Mouse (Mus musculus): ENCODE data around the gene Fuk. TPM values are rescaled to one million over a fixed set of nuclear protein-coding genes. Genes with fewer than 3 reads are reported as not detected.
"Not testable (repeated sequence)": the region's sequence is repeated elsewhere in the genome, so short reads cannot be mapped to it uniquely, and the experiment has no call there.

Fuk gene
- polyA plus RNA-seq, 1 experiment, result 0.47 TPM

- Histone ChIP-seq H3K4me1 (ENCODE audit: control insufficient read depth) (peaks cover 97% of the 10 kb centered on the region), H3K27me3 (ENCODE audit: control insufficient read depth) (no peaks in the 10 kb centered on the region), H3K9me3 (ENCODE audit: control insufficient read depth, low read length) (no peaks in the 10 kb centered on the region), H3K36me3 (ENCODE audit: control insufficient read depth) (peaks cover 89% of the 10 kb centered on the region), H3K4me3 (replicated peaks) (peak overlapping the region; percentile 6)
- TF ChIP-seq TAL1 (IDR thresholded peaks at IDR 0.05; ENCODE audit: low read length) (no peak), GATA1 (IDR thresholded peaks at IDR 0.05; ENCODE audit: low read length) (no peak)
These were observed 31.0 kb upstream of the Fuk start for GRCm38 (mm10) chr8:110933272-110933671.

- no peak for TF ChIP-seq TAL1 (IDR thresholded peaks at IDR 0.05; ENCODE audit: low read length)
- TF ChIP-seq GATA1 (IDR thresholded peaks at IDR 0.05; ENCODE audit: low read length), result no peak
- H3K27me3 ChIP-seq (ENCODE audit: control insufficient read depth), result no peaks in the 10 kb centered on the region
- H3K4me1 ChIP-seq (ENCODE audit: control insufficient read depth), result peaks cover 99% of the 10 kb centered on the region
- H3K4me3 ChIP-seq (replicated peaks), result peak overlapping the region; percentile 52
- H3K36me3 ChIP-seq (ENCODE audit: control insufficient read depth), result peaks cover 91% of the 10 kb centered on the region
- H3K9me3 ChIP-seq (ENCODE audit: control insufficient read depth, low read length), result no peaks in the 10 kb centered on the region
These were observed 30.2 kb upstream of the Fuk start for GRCm38 (mm10) chr8:110932444-110932843.

GRCm38 (mm10) chr8:110931176-110931939, 29.1 kb upstream of the Fuk start:
- TF ChIP-seq GATA1 (IDR thresholded peaks at IDR 0.05; ENCODE audit: low read length) (peak; percentile 54), TAL1 (IDR thresholded peaks at IDR 0.05; ENCODE audit: low read length) (no peak)
- H3K4me1 ChIP-seq (ENCODE audit: control insufficient read depth), result peaks cover 99% of the 10 kb centered on the region
- peaks cover 90% of the 10 kb centered on the region for H3K36me3 ChIP-seq (ENCODE audit: control insufficient read depth)
- peak overlapping the region; percentile 52 for H3K4me3 ChIP-seq (replicated peaks)
- no peaks in the 10 kb centered on the region for H3K27me3 ChIP-seq (ENCODE audit: control insufficient read depth)
- H3K9me3 ChIP-seq (ENCODE audit: control insufficient read depth, low read length), result no peaks in the 10 kb centered on the region

GRCm38 (mm10) chr8:110929672-110930071, 27.4 kb upstream of the Fuk start:
- H3K27me3 ChIP-seq (ENCODE audit: control insufficient read depth); H3K9me3 ChIP-seq (ENCODE audit: control insufficient read depth, low read length): not testable (repeated sequence)
- peak overlapping the region; percentile 44 for H3K4me3 ChIP-seq (replicated peaks)
- H3K36me3 ChIP-seq (ENCODE audit: control insufficient read depth), result peaks cover 87% of the 10 kb centered on the region
- H3K4me1 ChIP-seq (ENCODE audit: control insufficient read depth), result peaks cover 99% of the 10 kb centered on the region

- peak overlapping the region; percentile 44 for H3K4me3 ChIP-seq (replicated peaks)
- H3K4me1 ChIP-seq (ENCODE audit: control insufficient read depth), result peaks cover 99% of the 10 kb centered on the region
- no peaks in the 10 kb centered on the region for H3K27me3 ChIP-seq (ENCODE audit: control insufficient read depth)
- H3K9me3 ChIP-seq (ENCODE audit: control insufficient read depth, low read length), result no peaks in the 10 kb centered on the region
- peaks cover 87% of the 10 kb centered on the region for H3K36me3 ChIP-seq (ENCODE audit: control insufficient read depth)
- TF ChIP-seq GATA1 (IDR thresholded peaks at IDR 0.05; ENCODE audit: low read length), result no peak
- TF ChIP-seq TAL1 (IDR thresholded peaks at IDR 0.05; ENCODE audit: low read length), result peak; percentile 74
These were observed 26.8 kb upstream of the Fuk start for GRCm38 (mm10) chr8:110929066-110929465.

- Histone ChIP-seq H3K4me1 (ENCODE audit: control insufficient read depth) (peaks cover 99% of the 10 kb centered on the region), H3K4me3 (replicated peaks) (peak overlapping the region; percentile 44), H3K27me3 (ENCODE audit: control insufficient read depth) (no peaks in the 10 kb centered on the region), H3K36me3 (ENCODE audit: control insufficient read depth) (peaks cover 87% of the 10 kb centered on the region), H3K9me3 (ENCODE audit: control insufficient read depth, low read length) (no peaks in the 10 kb centered on the region)
- TF ChIP-seq TAL1 (IDR thresholded peaks at IDR 0.05; ENCODE audit: low read length), result no peak
- no peak for TF ChIP-seq GATA1 (IDR thresholded peaks at IDR 0.05; ENCODE audit: low read length)
These were observed 26.1 kb upstream of the Fuk start for GRCm38 (mm10) chr8:110928435-110928834.

DNA sequence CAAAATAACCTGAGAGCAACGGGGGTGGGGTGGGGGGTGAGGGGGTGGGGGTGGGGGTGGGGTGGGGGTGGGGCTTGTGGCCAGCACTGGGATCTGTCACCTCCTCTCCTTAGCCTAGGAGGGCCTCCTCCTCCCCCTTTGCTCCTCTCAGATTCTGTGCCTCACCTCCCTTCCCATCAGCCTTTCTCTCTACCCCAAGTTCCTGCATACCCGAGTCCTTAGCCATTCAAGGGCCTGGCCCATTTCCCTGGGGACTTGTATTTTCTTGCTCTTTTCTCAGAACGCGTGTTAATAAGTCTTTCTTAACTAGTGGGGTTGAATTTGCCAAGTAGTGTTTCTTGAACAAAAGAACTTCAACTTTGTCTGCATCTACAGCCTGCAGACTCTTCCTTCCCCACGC, 24.4 kb upstream of the Fuk start:
- no peak for TF ChIP-seq TAL1 (IDR thresholded peaks at IDR 0.05; ENCODE audit: low read length)
- TF ChIP-seq GATA1 (IDR thresholded peaks at IDR 0.05; ENCODE audit: low read length), result no peak

GRCm38 (mm10) chr8:110925691-110926140, 23.4 kb upstream of the Fuk start:
- Histone ChIP-seq H3K36me3 (ENCODE audit: control insufficient read depth) (peaks cover 83% of the 10 kb centered on the region), H3K9me3 (ENCODE audit: control insufficient read depth, low read length) (no peaks in the 10 kb centered on the region), H3K4me3 (replicated peaks) (no peak overlapping the region), H3K4me1 (ENCODE audit: control insufficient read depth) (peaks cover 99% of the 10 kb centered on the region), H3K27me3 (ENCODE audit: control insufficient read depth) (no peaks in the 10 kb centered on the region)
- TF ChIP-seq GATA1 (IDR thresholded peaks at IDR 0.05; ENCODE audit: low read length) (no peak), TAL1 (IDR thresholded peaks at IDR 0.05; ENCODE audit: low read length) (no peak)

More for the DNA sequence above, 24.4 kb upstream of the Fuk start:
- H3K4me3 ChIP-seq (replicated peaks), result no peak overlapping the region
- H3K4me1 ChIP-seq (ENCODE audit: control insufficient read depth), result peaks cover 99% of the 10 kb centered on the region
- H3K27me3 ChIP-seq (ENCODE audit: control insufficient read depth), result no peaks in the 10 kb centered on the region
- H3K36me3 ChIP-seq (ENCODE audit: control insufficient read depth), result peaks cover 90% of the 10 kb centered on the region
- no peaks in the 10 kb centered on the region for H3K9me3 ChIP-seq (ENCODE audit: control insufficient read depth, low read length)

GRCm38 (mm10) chr8:110921492-110922230, 19.4 kb upstream of the Fuk start:
- Histone ChIP-seq H3K4me1 (ENCODE audit: control insufficient read depth) (peaks cover 88% of the 10 kb centered on the region), H3K27me3 (ENCODE audit: control insufficient read depth) (no peaks in the 10 kb centered on the region), H3K9me3 (ENCODE audit: control insufficient read depth, low read length) (no peaks in the 10 kb centered on the region), H3K36me3 (ENCODE audit: control insufficient read depth) (peaks cover 54% of the 10 kb centered on the region), H3K4me3 (replicated peaks) (peak overlapping the region; percentile 86)
- peak; percentile 70 for TF ChIP-seq GATA1 (IDR thresholded peaks at IDR 0.05; ENCODE audit: low read length)
- TF ChIP-seq TAL1 (IDR thresholded peaks at IDR 0.05; ENCODE audit: low read length), result peak; percentile 74

All from erythroblast, embryonic 14.5 days (primary cell).